Mouse (Mus musculus) cerebellum, adult (tissue): ENCODE measurements around the gene Nckap5l.
"Not testable (repeated sequence)": the region's sequence is repeated elsewhere in the genome, so short reads cannot be mapped to it uniquely, and the experiment has no call there.

Experiments
- ATAC-seq: cut with Nextera tagmentation; 2 replicates; pipeline ENCODE4 v1.9.2; 2017; ENCODE audit warnings: mild to moderate bottlenecking, moderate library complexity, mixed read lengths; ENCODE audit not compliant: insufficient number of reproducible peaks, low FRiP score, low TSS enrichment

Gene Nckap5l

DNA sequence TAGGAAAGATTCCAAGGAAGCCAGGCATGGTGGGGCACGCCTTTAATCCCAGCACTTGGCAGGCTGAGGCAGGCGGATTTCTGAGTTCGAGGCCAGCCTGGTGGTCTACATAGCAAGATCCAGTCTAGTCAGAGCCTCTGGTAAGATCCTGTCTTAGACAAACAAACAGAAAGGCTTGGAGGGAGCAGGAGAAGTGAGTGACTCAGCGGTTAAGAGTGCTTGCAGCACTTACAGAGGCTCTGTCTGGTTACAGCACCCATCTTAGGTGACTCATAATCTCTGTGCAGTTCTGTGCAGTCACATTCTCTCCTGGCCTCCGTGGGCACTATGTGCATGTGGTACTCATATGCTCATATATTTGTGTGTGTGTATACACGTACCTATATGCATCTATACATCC is 56.9 kb downstream of the Nckap5l start:
- ATAC-seq = no peak

DNA sequence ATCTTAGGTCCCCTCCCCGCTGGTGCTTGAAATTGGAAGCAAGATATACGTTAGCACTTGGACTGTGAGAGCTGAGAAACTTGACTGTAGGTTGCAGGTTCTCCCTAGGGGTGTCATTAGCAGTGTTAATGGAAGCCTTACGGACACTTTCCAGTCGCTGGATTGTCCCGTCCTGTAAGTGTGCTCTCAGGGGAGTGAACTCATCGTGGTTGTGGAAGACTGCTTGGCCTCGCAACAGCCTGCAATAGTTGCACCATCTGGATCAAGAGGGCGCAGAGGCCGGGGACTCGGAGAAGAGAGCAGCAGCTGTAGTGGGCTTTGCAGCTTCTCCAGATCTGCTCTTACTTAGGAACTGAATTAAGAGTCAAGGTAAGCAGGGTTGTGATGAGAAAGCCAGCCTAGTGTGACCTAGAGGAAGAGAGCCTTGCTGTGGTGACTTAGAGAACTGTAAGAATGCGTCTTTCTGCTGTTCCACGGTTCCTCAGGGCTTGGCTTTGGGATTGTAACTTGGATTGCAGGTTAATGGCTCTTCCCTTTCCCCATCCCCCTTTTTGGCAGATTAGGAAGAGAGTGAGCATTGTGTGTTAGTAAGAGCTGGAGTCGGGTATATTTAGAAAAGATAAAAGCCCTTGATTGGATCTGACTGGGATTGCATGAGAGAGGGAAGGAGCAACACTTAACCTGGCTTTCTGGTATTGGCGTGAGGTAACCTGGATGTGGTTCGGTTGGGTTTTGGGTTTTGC is 57.9 kb downstream of the Nckap5l start:
- no peak for ATAC-seq

DNA sequence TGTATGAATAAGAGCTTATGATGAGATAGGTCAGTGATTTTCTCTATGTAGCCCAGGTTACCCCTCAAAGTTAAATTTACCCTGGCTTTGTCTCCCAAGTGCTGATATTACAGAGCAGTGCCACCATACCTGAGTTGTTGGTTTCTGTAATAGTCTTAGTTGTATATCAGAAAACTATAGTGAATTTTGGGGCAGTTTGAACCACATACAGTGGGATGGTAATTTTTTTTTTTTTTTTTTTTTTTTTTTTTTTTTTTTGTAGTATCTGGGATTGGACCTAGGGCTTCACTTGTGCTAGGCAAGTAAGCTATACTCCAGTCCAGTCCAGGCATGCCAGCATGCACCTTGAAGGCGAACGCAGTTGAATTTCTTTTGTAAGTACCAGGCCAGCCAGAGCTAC is 59.9 kb downstream of the Nckap5l start:
- ATAC-seq = no peak

DNA sequence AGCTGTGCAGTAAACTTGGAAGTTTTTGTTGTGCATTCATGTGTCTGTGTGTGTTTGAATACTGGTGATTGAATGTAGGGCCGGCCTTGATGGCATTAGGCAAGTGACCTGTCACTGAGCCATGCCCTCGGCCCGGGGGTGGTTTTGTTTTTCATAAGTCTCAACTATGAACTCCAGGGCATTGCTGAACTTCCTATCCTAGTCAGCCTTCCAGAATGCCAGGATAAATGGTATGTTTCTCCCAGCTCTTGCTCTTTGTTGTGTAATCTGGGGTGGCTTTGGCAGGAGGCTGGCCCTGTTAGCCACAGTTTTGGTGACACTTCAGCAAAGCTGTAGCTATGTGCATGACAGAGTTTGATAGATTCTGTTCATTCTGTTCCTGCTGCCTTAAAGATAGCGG is 60.7 kb downstream of the Nckap5l start:
- ATAC-seq = no peak

DNA sequence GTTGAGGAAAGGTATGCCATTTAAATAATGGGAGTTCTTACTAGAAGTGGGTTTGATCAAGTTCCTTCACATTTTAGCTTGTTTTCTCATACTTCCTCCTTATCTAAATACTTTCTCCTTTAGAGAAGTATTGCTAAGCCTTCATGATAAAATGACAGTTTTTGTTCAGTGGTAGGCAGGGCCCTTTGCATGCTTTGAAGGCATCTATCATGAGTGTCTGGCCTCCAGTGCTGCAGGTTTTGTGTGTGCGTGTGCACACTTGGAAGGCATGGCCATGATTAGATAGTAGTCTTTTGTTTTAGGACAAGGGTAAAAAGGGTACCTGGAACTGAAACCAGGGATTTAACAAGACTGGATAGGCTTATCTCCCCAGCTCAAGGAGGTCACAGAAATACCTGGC is 61.1 kb downstream of the Nckap5l start:
- no peak for ATAC-seq

DNA sequence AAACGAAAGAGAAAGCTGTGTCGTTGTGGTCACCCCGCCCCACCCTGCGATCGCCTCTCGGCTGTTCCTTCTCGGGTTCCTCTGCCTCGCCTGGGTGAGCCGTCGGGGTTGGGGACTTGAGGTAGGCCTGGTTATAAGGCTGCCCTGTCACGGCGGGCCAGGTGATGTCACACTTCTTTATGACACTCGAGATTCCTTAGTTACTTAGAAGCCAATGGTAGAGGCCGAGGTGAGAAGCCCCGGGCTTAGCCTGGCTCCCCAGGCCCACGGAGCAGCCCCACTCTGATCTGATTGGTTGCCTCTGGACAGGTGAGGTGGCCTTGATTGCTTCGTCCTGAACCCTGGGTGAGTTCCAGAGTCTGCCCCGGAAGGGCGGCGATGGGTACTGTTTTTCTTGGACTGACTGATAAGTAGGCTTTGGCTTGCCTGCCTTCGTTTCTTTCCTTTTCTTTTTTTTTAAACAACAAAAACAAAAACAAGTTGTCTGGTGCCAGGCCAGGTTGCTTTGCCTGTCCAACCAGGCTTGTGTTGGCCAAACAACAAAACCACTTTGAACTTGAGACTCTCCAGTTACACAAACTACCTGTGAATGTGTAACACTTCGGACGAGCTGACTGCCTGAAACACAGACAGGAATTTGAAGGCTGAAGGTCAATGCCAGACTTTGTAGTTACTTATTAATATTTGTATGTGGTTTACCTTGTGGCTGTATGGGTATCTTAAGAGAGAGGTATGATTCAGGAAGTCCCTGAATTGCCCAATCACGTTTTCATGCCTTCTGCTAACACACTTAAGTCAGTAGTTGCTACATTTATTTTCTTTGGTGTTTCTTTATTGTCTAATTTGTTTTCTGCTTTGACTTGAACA is 63.9 kb downstream of the Nckap5l start:
- peak; percentile 2; the same call in 1 of the 2 replicates for ATAC-seq

DNA sequence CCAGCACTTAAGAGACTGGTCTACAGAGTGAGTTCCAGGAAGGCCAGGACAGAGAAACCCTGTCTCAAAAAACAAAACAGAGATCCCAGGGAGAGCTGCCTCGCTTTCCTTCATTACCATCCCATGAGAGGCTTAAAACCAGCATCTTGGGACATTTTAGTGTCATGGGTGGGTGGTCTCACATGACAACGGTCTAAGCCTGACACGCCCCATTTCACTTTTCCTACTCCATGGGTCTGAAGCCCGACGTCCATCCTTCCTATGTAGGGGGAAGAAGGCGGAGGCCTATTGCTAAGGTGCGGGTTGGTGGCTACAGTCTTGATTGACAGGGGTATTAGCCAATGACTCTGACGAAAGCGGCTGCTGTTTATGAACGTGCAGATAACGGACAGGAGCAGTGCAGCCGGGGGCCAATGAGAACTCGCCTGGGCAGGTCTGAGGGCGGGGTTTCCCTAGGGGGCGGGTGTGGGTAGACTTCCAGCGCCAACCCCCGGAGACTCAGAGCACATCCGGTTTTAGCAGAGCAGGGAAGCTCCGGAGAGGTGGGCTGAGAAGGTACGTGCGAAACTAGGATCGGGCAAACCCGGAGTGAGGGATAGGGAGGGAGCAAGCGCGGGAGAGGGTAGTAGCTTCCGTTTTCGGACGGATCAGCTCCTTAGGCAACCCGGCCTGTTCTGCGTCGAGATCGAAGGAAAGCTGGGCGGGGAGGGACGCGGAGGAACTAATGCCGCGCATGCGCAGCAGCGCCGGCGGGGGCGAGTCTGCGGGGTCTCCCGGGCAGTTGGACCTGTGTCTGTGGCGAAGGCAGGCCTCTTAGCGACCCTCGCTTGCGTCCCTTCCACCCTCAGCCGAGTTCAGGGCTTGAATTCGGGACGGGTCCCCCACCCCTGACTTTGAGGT is 64.8 kb downstream of the Nckap5l start, which contains the start of gene Tmbim6:
Gene Tmbim6 (plus strand): TSS at position 397 of the 900 bp plus-strand sequence.
- peak; percentile 99 for ATAC-seq

DNA sequence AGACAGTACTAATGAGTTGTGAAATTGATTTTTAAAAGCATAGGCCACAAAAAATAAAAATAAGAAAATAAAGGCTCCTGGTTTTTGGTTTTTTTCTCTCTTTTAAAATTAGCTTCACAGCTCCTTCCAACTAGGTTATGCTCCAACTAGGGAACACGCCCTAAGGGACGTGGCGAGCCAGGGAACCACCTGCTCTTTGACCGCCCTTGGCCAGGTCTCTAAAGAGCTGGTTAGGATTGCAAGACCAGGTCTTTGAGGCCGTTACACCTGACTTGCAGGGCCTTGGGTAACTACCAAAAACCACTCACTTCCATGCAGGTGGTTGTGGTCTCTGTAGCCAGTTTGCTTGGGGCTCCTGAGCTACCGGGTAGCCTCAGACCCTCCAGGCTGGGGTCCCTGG is 65.6 kb downstream of the Nckap5l start:
- ATAC-seq = no peak

DNA sequence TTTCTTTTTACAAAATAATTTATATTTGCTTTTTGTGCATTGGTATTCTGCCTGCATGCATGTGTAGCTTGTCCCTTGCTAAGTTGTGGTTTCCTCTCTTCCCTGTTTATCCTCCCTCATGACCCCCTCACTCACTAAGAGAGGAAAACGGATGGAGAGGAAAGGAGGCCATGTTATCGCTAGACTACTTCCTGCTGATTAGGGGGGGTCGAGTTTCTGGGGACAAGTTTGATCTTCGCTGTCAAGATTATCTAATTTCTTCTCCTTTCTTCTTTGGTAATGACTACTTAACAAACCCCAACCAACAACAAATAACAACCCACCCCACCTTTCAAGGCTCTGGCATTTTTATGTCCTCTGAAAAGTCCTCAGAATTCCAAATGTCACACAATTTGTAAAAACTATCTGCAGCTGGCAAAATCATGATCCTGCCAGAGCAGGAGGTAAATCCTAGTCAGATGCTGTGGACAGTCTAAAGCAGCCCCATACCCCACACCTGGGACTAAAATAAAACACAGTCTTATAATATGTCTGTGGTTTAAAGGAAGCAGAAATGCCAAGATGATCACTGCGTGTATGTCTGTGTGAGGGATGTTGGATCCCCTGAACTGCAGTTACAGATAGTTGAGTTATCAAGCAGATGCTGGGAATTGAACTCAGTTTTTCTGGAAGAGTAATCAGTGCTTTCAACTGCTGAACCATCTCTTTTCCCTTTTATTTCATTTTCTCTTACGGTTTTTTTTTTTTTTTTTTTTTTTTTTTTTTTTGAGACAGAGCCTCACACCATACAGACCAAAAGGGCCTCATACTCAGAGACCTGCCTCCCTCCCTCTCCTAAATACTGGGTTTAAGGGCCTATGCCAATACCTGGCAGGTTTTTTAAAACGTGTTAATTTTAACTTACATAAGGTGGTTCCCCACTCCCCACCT is 66.8 kb downstream of the Nckap5l start:
- no peak for ATAC-seq

DNA sequence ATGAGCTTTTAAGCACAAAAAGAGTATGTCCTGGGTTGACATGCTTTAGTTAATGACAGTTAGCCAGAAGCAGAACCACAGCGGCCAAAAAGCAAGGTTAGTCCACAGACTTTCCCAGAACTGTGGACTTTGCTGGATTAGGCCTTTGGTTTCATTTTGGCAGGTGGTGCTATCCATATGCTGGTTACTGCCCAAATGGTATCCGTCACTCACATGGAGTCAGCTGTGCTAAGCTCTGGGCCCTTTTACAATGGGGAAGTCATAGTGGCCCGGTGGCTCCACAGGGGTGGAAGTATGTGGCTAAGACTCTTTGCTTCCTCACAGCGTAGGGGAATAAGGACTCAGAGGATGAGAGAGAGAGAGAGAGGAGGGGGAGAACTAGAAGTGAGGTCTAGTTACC is 69.6 kb downstream of the Nckap5l start:
- no peak for ATAC-seq

DNA sequence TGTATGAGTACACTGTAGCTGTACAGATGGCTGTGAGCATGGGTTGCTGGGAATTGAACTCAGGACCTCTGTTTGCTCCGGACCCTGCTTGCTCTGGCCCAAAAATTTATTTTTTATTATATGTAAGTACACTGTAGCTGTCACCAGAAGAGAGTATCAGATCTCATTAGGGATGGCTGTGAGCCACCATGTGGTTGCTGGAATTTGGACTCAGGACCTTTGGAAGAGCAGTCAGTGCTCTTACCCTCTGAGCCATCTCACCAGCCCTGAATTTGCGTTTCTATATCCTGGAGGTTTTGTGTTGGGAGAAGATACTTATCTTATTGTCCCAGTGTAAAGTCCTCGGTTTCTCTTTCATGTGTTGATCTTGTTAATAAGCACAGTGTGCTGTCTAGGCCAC is 70.8 kb downstream of the Nckap5l start:
- no peak for ATAC-seq

DNA sequence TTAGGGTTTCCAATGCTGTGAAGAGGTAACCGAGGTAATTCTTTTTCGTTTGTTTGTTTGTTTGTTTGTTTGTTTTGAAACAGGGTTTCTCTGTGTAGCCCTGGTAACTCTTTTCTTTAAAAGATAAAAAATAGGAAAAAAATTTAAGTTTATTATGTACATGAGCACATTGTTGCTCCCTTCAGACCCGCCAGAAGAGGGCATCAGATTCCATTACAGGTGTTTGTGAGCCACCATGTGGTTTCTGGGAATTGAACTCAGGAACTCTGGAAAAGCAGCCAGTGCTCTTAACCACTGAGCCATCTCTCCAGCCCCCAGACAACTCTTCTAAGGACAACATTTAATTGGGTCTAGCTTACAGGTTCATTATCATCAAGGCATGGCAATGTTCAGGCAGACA is 71.4 kb downstream of the Nckap5l start:
- ATAC-seq = not testable (repeated sequence)

DNA sequence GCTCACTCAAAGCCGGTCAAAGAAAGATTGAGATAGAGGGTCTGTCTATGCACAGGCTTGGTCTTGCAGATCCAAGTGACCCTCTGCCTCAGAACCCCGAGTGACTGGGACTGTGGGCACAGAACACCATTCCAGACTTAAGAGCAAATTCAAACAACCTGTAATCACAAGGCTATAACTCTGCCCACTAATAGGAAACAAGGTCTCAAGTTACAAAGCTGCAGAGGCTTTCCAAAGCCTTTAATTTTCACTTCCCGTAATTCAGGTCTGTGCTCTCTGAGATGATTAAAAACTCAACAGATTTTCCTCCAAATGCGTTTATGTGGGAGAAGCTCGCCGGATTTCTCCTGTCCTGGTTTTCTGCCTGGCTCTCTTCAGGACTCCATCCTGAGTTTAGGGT is 73.5 kb downstream of the Nckap5l start:
- ATAC-seq = no peak

DNA sequence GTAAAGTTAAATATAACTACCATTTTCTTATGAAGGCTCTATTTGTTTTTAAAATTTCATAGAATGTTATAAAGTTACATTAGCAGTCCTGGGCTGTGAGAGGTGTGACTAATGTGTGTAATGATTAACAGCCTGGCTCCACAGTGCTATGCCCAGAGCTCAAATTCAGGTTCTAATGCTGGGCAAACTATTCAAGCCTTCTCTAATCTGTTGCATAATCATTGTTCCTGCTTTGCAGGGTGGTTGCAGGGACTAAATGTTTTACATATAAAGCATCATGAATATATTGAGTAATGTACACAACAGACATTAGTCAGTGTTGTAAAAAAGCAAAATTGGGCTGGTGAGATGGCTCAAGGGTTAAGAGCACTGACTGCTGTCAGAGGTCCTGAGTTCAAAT is 74.7 kb downstream of the Nckap5l start:
- no peak for ATAC-seq

DNA sequence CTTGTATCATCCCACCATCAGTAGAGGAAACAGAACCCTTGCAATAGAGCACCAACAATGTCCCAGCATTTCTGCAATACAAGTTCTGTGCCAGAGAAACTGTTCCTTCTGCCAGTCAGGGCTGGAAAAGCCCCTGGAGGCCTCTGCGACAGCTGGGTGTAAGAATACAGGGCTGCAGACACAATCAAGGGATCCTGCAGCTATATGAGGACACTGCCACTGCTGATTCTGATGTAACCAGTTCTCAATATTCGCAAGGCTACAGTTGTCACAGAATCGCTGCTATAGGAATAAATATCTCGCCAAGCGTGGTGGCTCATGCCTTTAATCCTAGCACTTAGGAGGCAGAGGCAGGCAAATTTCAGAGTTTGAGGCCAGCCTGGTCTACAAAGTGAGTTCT is 81.3 kb downstream of the Nckap5l start:
- no peak for ATAC-seq

DNA sequence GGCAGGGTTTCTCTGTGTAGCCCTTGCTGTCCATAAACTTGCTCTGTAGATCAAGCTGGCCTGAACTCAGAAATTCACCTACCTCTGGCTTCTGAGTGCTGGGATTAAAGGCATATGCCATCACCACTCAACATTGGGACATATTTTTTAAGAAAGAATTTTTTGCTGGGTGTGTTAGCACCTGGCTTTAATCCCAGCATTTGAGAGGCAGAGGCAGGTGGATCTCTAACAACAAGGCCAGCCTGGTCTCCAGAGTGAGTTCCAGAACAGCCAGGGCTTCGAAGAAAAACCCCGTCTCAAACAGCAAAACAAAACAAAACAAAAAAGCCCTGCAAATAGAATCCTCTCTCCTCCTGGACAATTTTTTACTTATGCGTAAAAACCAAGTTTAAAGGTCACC is 82.0 kb downstream of the Nckap5l start:
- ATAC-seq = no peak

DNA sequence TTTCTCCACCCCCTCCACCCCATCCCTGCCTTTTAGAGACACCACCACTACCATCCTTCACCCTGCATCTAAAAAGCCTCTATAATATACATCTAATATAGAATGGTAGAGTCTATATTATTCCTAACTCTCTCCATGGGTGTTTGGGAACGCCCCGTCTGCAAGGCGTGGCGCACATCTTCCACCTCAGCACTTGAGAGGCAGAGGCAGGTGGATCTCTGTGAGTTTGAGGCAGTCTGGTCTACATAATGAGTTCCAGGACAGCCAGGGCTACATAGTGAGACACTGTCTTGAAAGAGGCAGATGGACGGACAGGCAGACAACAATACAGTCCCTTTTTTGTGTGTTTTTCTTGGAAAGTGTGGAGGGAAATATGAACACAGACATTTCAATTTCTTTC is 82.5 kb downstream of the Nckap5l start:
- no peak for ATAC-seq

DNA sequence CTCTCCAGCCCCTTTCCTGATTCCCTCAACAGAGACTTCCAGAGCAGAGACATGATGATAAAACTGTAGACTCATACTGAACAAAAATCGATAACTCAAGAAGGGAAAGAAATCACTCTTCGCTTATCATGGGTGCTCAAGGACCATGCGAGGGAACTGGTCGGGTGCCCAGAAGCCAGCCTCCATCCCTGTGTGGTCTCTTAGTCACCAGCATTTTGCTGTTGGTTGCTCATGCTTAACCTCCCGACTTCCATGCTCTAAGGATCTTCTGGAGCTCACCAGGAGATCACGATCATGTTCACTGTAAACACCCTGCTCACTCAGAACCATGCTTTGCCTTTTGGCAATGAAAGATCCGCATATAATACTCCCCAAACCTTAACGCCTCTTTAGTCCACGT is 84.8 kb downstream of the Nckap5l start:
- no peak for ATAC-seq
